Mouse (Mus musculus) adrenal gland, postnatal 14 days (tissue): ENCODE measurements around the gene Bhlhe23. TPM values are rescaled to one million over a fixed set of nuclear protein-coding genes. Genes with fewer than 3 reads are reported as not detected.

Experiments used
- DNase-seq: peaks from one replicate; pipeline ENCODE4 v3.0.0; 2021; ENCODE audit warnings: mixed read lengths
- total RNA-seq: library from RNA; stranded (reverse); gene quantifications from 2 replicates; pipeline ENCODE4 v1.2.3, GENCODE M21; 2021

Gene Bhlhe23
- total RNA-seq, 1 experiment from 2014 or later: not detected

- DNase-seq: no peak
Measured at GRCm38 (mm10) chr2:180775223-180775622, 1.5 kb downstream of the Bhlhe23 start.

- no peak for DNase-seq
Measured at GRCm38 (mm10) chr2:180765713-180766112, 11.0 kb downstream of the Bhlhe23 start.

- DNase-seq: no peak
Measured at GRCm38 (mm10) chr2:180764986-180765385, 11.7 kb downstream of the Bhlhe23 start.

- DNase-seq: no peak
Measured at GRCm38 (mm10) chr2:180758513-180759263, 18.0 kb downstream of the Bhlhe23 start.

- no peak for DNase-seq
Measured at GRCm38 (mm10) chr2:180756786-180757185, 19.9 kb downstream of the Bhlhe23 start.

GRCm38 (mm10) chr2:180755896-180756295, 20.8 kb downstream of the Bhlhe23 start:
- peak; percentile 81 for DNase-seq

GRCm38 (mm10) chr2:180754976-180755688, 21.6 kb downstream of the Bhlhe23 start:
- DNase-seq: no peak

- DNase-seq: no peak
Measured at GRCm38 (mm10) chr2:180748904-180749303, 27.8 kb downstream of the Bhlhe23 start.

GRCm38 (mm10) chr2:180746569-180747192, 30.0 kb downstream of the Bhlhe23 start:
- DNase-seq: no peak

GRCm38 (mm10) chr2:180745248-180745927, 31.3 kb downstream of the Bhlhe23 start:
- DNase-seq: peak; percentile 91

- DNase-seq: no peak
Measured at GRCm38 (mm10) chr2:180743321-180743720, 33.4 kb downstream of the Bhlhe23 start.

GRCm38 (mm10) chr2:180742820-180743219, 33.9 kb downstream of the Bhlhe23 start:
- no peak for DNase-seq

- no peak for DNase-seq
Measured at GRCm38 (mm10) chr2:180741421-180741820, 35.3 kb downstream of the Bhlhe23 start.

- DNase-seq: no peak
Measured at GRCm38 (mm10) chr2:180740349-180740748, 36.4 kb downstream of the Bhlhe23 start.

- DNase-seq: no peak
Measured at GRCm38 (mm10) chr2:180737984-180738383, 38.7 kb downstream of the Bhlhe23 start.

- DNase-seq: no peak
Measured at GRCm38 (mm10) chr2:180735232-180735631, 41.5 kb downstream of the Bhlhe23 start.

GRCm38 (mm10) chr2:180731984-180732383, 44.7 kb downstream of the Bhlhe23 start:
- DNase-seq: no peak

GRCm38 (mm10) chr2:180731036-180731435, 45.7 kb downstream of the Bhlhe23 start:
- peak; percentile 65 for DNase-seq

GRCm38 (mm10) chr2:180727613-180728021, 49.1 kb downstream of the Bhlhe23 start:
- no peak for DNase-seq

- DNase-seq: peak; percentile 22
Measured at GRCm38 (mm10) chr2:180726658-180727442, 49.9 kb downstream of the Bhlhe23 start.

- DNase-seq: no peak
Measured at GRCm38 (mm10) chr2:180725856-180726629, 50.7 kb downstream of the Bhlhe23 start.
